ENCODE assay signal across 10 mouse cellular contexts in the genomic region with DNA sequence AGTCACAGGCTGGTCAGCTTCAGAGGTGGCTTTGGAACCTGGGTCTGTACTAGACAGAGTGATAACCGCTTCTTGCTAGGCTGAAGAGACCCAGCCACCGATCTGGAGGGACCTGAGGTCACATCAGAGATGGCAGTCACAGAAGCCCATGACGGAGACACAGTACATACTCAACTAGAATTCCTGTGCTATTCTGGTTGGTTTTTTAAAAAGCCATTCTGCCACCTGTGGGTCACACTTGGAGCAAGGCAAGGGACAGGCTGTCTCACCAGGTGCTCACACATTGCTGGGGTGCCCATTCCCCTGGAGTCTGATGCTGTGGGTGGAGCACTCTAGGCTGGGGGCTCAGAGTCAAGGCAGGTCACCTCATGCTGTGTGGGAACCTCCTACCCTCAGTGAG. TPM values are rescaled to one million over a fixed set of nuclear protein-coding genes. Genes with fewer than 3 reads are reported as not detected.
A peak's percentile ranks its signal among the peaks of the same experiment; 100 is the strongest.
DNase-seq lines count a peak whose midpoint lies in the region; ATAC-seq and TF ChIP-seq lines count a peak whose summit lies in the region.
"Had no signal": no experiment of that assay in that cellular context is flagged by ENCODE, and none has a peak within 500 bp of the region (broad histone marks: within the 10 kb centered on the region; RNA-seq: fewer than 3 reads in every experiment).

No protein-coding gene starts in this region.

- 43% methylated on average over 3 of the region's 3 CpGs for WGBS in heart, embryonic 13.5 days
- WGBS in lung, embryonic 16.5 days, result 46% methylated on average over 3 of the region's 3 CpGs
- 66% methylated on average over 3 of the region's 3 CpGs for WGBS in small intestine, adult 2 months

- peaks cover 48% of the 10 kb centered on the region for H3K27me3 ChIP-seq in heart, embryonic 13.5 days (replicated peaks)
- H3K27me3 ChIP-seq in lung, embryonic 16.5 days (ENCODE audit: control insufficient read depth, insufficient read depth, low read depth, low read length), result no peaks in the 10 kb centered on the region
- no peaks in the 10 kb centered on the region for H3K27me3 ChIP-seq in small intestine, adult 2 months (ENCODE audit: control insufficient read depth, insufficient read depth, low read length)

- ATAC-seq in heart, embryonic 13.5 days (ENCODE audit: extremely low read depth, insufficient number of reproducible peaks, low FRiP score, low TSS enrichment), result no peak
- ATAC-seq in lung, embryonic 16.5 days (ENCODE audit: low read depth), result no peak
- ATAC-seq in granulocyte monocyte progenitor cell, adult 5-6 weeks (replicated peaks; ENCODE audit: poor library complexity, severe bottlenecking), result no peak

- H3K9me3 ChIP-seq in heart, embryonic 13.5 days, result no peaks in the 10 kb centered on the region
- no peaks in the 10 kb centered on the region for H3K9me3 ChIP-seq in lung, embryonic 16.5 days (ENCODE audit: control insufficient read depth, low read length)

- no peak for DNase-seq in heart, adult 8-10 months (ENCODE audit: low spot score)
- no peak for DNase-seq in lung, postnatal 4 days
- peak; percentile 11 for DNase-seq in induced T-regulatory cell, adult 2 months (ENCODE audit: low read depth)
- DNase-seq in cerebellum, postnatal 4 days (ENCODE audit: low spot score in 2 of 2), result no peak
- DNase-seq: right cerebral cortex, adult 18-20 months; thymus, postnatal 36 days had no signal

- peaks cover 41% of the 10 kb centered on the region for H3K4me1 ChIP-seq in heart, embryonic 13.5 days
- H3K4me1 ChIP-seq in lung, embryonic 16.5 days (replicated peaks; ENCODE audit: control insufficient read depth, insufficient read depth, low read length), result peaks cover 28% of the 10 kb centered on the region
- peaks cover 49% of the 10 kb centered on the region for H3K4me1 ChIP-seq in small intestine, adult 2 months (ENCODE audit: control insufficient read depth, insufficient read depth, insufficient read length, low read length)

- no peak for TF ChIP-seq POLR2A in small intestine, adult 2 months (IDR thresholded peaks at IDR 0.05; ENCODE audit: low read depth, low read length)

- H3K4me2 ChIP-seq in heart, embryonic 13.5 days, result peak overlapping the region; percentile 96
- peak overlapping the region; percentile 96 for H3K4me2 ChIP-seq in lung, embryonic 16.5 days (ENCODE audit: low read depth, low read length)

- H3K9ac ChIP-seq in heart, embryonic 13.5 days, result peak overlapping the region; percentile 95
- no peak overlapping the region for H3K9ac ChIP-seq in lung, embryonic 16.5 days (ENCODE audit: low read length)

- TF ChIP-seq CTCF in small intestine, adult 2 months (IDR thresholded peaks at IDR 0.05; ENCODE audit: extremely low read depth, insufficient read length, insufficient replicate concordance, low read depth, low read length), result no peak

- no peak overlapping the region for H3K27ac ChIP-seq in heart, embryonic 13.5 days (replicated peaks)
- no peak overlapping the region for H3K27ac ChIP-seq in lung, embryonic 16.5 days (ENCODE audit: low read length)
- peak overlapping the region; percentile 8; the same call in 1 of the 2 replicates for H3K27ac ChIP-seq in small intestine, adult 2 months (ENCODE audit: insufficient read depth, low read depth, low read length)

- no peaks in the 10 kb centered on the region for H3K36me3 ChIP-seq in heart, embryonic 13.5 days
- no peaks in the 10 kb centered on the region for H3K36me3 ChIP-seq in lung, embryonic 16.5 days (ENCODE audit: control insufficient read depth, insufficient read depth, low read length)
- H3K36me3 ChIP-seq in small intestine, adult 2 months (ENCODE audit: control insufficient read depth, insufficient read depth, low read length), result no peaks in the 10 kb centered on the region

- H3K4me3 ChIP-seq in heart, embryonic 13.5 days, result peak overlapping the region; percentile 89
- H3K4me3 ChIP-seq in lung, embryonic 16.5 days (ENCODE audit: low read length), result peak overlapping the region; percentile 83
- peak overlapping the region; percentile 75 for H3K4me3 ChIP-seq in small intestine, adult 2 months (ENCODE audit: low read depth, low read length)

RNA-seq across cellular contexts. Expression of gene Neurl1b, which starts 1.5 kb away (rescaled TPM):
- polyA plus RNA-seq in heart, embryonic 13.5 days (2015; fragmentation: Nextera tagmentation; extraction: Ambion mirVana), result 2.1 and 2.3 TPM in 2 replicates
- 1 to 10 TPM; 3.6 to 5.1 (median 4.4) TPM for total RNA-seq in heart, adult 8-10 months (2022)
- 1.8 and 2.3 TPM in 2 replicates for polyA plus RNA-seq in lung, embryonic 16.5 days (2015; fragmentation: Nextera tagmentation; extraction: Ambion mirVana)
- 39.3 and 79.7 TPM in 2 replicates for polyA plus RNA-seq in small intestine, adult 2 months (2012; rRNA removed)
- 1.4 TPM in 2 replicates for total RNA-seq in granulocyte monocyte progenitor cell, adult 5-6 weeks (2014; fragmentation: Nextera tagmentation)
- 0.65 and 3.6 TPM in 2 replicates for total RNA-seq in granulocyte monocyte progenitor cell, adult 5-6 weeks (2017)

Comparison
In these comparisons a context has a peak if more than half of its experiments do, and no peak if none do; other contexts are left out.
1. RNA of gene Neurl1b, which starts 1.5 kb away (polyA plus RNA-seq): 39.3 to 79.7 TPM in small intestine, adult 2 months; 2.1 to 2.3 TPM in heart, embryonic 13.5 days and 1.8 to 2.3 TPM in lung, embryonic 16.5 days; every median in the first group is over 10 times any median in the second.
2. Peak in every context shown above with its lines, with median percentiles within 50 percentile points of each other: H3K4me3 ChIP-seq.